Mouse (Mus musculus) mouse embryonic stem cell (cell line): ENCODE measurements at regions not wholly inside any gene's neighbourhood (a gene's known extent, or its start where the extent isn't known, plus 50 kb on each side); places are given as distances from the start of the nearest gene placed in this dataset.

Experiments
- in situ Hi-C, 2 experiments: fragments of 300-500 bp; cut with MboI; formaldehyde crosslinking; loops; 1 replicate in 1 of 2; 3 replicates in 1 of 2; pipeline ENCODE4 v1.14.3; 2019 to 2020; ENCODE audit warnings: low sequenced_read_pairs in 2 of 2, low pct_unique_long_range_greater_than_20kb in 1 of 2, mixed read lengths in 1 of 2; ENCODE audit not compliant: unreplicated experiment in 1 of 2

GRCm38 (mm10) chr5:74943737-74944403 lies 100.7 kb downstream of the Chic2 start:
- in situ Hi-C loops, result loop anchor here (10.0 to 25.0 kb wide), 3 partner anchors 211 to 632 kb away; partner anchors contain the start of gene Pdgfra (in 1 of the 2)

DNA sequence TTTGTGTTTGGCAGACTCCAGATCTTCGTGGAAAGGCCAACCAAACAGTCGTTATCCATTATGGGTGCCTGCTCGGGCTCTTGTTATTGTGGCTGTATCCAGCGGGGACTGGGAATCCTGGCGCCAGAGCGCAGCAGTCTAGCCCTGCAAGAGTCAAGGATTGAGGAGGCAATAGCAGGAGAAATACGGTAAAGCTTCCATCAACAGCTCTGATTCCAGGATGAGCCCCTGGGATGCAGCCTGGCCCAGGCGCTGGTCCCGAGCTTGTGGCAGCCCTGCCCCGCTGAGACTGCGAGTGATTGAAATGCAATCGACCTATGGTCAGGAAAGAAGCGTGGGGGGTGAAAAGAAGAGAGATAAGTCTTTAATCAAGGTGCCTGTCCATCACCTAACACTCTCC lies 103.1 kb downstream of the Chic2 start:
- in situ Hi-C loops, result loop anchor here (10.0 to 25.0 kb wide), 3 partner anchors 213 to 629 kb away; partner anchors contain the start of gene Pdgfra (in 1 of the 2)

- in situ Hi-C loops, result loop anchor here (5.0 to 25.0 kb wide), 3 partner anchors 215 to 625 kb away; partner anchors contain the start of gene Pdgfra (in 1 of the 2)
Measured at GRCm38 (mm10) chr5:74937416-74937940, 107.1 kb downstream of the Chic2 start.

GRCm38 (mm10) chr5:74936087-74936486 lies 108.5 kb downstream of the Chic2 start:
- in situ Hi-C loops, result loop anchor here (5.0 to 25.0 kb wide), 3 partner anchors 216 to 624 kb away; partner anchors contain the start of gene Pdgfra (in 1 of the 2)

GRCm38 (mm10) chr5:74935676-74936075 lies 108.9 kb downstream of the Chic2 start:
- in situ Hi-C loops, result loop anchor here (5.0 to 25.0 kb wide), 3 partner anchors 217 to 623 kb away; partner anchors contain the start of gene Pdgfra (in 1 of the 2)

- in situ Hi-C loops, result loop anchor here (25.0 kb wide), 2 partner anchors 496 to 621 kb away; no protein-coding TSS in a partner anchor
Measured at GRCm38 (mm10) chr5:74933276-74933675, 111.3 kb downstream of the Chic2 start.

DNA sequence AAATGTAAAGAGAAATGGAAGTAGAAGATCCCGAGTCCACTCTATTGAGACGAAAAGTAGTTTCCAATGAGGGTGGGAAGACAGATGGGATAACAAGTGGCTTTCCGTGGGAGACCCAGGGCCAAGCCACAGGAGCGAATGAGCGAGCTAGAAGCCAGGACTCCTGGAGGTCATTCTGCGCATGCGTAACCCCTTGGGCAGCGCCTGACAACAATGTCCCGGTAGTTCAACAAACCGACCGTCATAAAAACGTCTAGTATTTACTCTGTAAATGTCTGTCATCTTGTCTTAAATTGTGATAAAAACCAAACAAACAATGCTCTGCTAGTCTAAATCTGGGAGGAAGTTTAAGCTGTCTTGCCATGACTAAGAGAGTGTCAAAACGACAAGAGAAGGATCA lies 112.4 kb downstream of the Chic2 start:
- in situ Hi-C loops, result loop anchor here (25.0 kb wide), 2 partner anchors 495 to 620 kb away; no protein-coding TSS in a partner anchor

DNA sequence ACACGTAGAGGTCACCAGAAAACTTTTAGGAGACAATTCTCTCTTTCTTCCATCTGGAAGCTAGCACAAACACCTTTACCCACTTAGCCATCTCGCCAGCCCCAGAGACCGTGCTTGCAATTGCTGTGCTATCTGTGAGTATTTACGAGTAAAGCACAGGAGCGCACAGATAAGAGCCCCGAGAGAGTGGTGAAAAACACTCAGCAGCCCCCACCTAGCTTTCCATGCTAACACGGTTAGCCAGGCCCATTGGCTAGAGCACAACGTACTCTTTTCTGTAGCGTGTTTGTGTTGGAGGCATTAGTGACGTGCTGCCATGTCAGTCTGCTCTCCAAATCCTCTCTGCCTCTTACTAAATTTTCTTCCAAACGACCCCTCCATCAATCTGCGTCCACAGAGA lies 112.8 kb downstream of the Chic2 start:
- in situ Hi-C loops, result loop anchor here (25.0 kb wide), 2 partner anchors 494 to 619 kb away; no protein-coding TSS in a partner anchor

DNA sequence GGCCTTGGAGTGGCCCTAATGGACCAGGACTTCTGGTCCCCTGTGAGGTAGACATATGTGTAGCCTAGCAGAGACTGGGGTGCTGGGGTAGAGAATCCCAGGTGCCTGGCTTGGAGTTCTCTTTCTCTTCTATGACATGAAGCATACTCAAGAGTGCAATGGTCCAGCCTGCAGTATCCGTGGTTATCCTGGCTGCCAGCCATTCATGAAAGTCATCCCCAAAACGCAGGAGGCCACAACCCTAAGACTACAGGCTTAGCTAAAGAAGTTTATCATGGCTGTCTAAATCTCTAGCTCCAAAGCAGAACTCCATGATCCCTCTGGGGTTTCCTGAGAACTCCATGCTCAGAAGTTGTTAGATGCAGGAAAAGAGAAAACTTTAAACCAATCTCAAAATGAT lies 117.0 kb downstream of the Chic2 start:
- in situ Hi-C loops, result loop anchor here (25.0 kb wide), 2 partner anchors 490 to 615 kb away; no protein-coding TSS in a partner anchor

DNA sequence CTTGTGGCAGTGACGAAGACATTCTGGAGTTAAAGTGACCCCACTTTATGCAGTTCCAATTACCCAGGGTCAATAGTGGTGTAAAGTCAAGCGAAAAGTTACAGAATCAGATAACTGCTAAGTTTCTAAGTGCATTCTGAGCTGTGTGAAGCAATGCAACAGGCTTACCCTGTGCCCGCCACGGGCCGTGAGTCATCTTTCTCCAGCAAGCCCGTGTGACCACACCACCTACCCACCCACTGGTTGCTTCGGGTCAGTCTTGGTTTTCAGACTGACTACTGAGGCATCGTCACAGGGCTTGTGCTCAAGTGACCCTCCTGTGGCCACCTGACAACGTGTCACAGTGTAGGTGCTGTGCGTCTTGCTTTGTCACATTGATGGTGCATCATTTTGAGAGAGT lies 118.8 kb downstream of the Chic2 start:
- in situ Hi-C loops, result loop anchor here (25.0 kb wide), 2 partner anchors 488 to 613 kb away; no protein-coding TSS in a partner anchor

DNA sequence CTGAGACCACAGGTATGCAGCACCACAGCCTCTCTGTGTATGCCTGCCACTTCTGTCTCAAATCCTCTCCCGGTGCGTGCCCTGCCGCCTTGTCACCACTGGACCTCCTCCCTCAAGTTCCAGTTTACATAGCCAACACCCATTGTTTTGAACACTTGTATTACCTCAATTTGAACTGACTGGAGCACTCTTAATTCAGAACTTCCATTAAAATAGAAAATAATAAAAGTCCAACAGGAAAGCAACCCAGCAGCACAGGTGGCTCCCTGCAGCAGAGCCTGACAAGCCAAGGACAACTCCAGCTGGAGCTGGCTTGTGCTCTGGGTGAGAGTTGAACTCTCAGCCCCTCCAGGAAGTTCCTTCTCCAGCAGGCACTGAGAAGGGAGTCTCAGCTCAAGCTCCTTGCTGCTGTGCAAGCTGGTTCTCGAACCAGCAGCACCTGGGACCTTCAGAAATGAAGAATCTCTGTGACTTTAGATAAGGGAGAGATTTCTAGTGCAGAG lies 120.5 kb downstream of the Chic2 start:
- in situ Hi-C loops, result loop anchor here (25.0 kb wide), 2 partner anchors 287 to 487 kb away; no protein-coding TSS in a partner anchor

DNA sequence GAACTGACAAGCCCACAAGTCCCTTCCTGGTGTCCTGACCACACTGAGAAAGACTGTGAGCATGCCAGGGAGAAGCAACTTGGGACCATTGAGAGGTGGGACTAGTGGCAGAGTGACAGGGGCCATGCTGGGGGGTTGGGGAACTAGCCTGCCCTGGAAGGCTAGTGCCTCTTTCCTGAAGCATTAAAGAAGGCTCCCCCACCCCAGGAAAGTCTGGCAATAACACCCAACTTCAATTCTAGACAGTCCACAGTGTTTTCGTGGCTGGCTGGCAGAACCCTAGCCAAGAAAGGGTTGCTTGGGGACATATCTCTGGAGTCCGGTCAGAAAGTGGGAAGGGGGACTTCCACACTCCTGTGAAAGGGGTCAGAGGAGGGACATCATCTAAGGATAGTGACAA lies 121.2 kb downstream of the Chic2 start:
- in situ Hi-C loops, result loop anchor here (25.0 kb wide), 2 partner anchors 286 to 486 kb away; no protein-coding TSS in a partner anchor

- in situ Hi-C loops, result loop anchor here (25.0 kb wide), 2 partner anchors 286 to 486 kb away; no protein-coding TSS in a partner anchor
Measured at GRCm38 (mm10) chr5:74922881-74923280, 121.7 kb downstream of the Chic2 start.

DNA sequence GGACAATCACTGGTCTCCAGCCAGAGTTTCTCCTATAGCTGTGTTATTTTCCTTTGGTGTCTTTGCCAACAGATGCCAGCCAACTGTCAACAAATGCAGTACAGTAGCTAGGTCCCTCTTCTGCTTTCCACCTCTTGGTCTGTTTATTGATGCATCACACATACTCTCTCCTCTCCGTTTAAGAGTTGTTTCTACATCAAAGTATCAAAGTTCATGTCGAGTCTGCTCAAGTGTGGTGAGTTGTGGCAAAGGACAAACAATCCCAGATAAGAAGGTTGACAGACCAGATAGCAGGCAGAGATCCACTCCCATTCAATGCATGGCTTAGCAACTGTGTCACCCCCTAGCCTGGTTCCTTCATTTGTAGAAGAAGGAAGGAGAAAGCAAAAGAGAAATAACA lies 123.6 kb downstream of the Chic2 start:
- in situ Hi-C loops, result loop anchor here (25.0 kb wide), 2 partner anchors 284 to 484 kb away; no protein-coding TSS in a partner anchor

GRCm38 (mm10) chr5:74920490-74920889 lies 124.1 kb downstream of the Chic2 start:
- in situ Hi-C loops, result loop anchor here (25.0 kb wide), 2 partner anchors 283 to 483 kb away; no protein-coding TSS in a partner anchor

DNA sequence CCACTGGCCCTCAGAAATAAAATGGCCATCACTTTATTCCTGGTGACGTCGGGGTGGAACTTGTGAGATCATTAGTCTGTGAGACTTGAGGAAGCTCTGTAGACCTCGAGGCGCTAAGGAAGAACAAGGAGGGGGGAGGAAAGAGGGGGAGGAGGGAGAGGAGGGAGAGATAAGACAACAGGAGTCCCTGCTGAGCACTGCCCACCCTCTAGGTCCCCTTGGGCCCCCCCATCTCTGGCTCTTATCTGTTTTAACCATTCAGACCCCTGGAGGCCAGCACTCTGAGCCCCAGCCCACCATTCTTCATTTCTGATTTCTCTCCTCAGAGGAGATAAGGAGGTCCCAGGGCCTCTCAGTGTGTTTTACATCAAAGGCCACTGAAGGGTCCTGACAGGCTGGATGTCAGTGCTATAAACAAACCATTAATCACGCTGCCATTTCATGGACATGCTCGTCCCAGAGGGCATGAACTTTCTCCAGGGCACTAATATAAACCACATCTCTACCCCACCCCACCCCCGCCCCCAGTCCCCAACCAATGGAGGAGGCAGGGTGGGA lies 139.0 kb downstream of the Chic2 start:
- in situ Hi-C loops, result loop anchor here (25.0 kb wide), 2 partner anchors 268 to 468 kb away; no protein-coding TSS in a partner anchor

DNA sequence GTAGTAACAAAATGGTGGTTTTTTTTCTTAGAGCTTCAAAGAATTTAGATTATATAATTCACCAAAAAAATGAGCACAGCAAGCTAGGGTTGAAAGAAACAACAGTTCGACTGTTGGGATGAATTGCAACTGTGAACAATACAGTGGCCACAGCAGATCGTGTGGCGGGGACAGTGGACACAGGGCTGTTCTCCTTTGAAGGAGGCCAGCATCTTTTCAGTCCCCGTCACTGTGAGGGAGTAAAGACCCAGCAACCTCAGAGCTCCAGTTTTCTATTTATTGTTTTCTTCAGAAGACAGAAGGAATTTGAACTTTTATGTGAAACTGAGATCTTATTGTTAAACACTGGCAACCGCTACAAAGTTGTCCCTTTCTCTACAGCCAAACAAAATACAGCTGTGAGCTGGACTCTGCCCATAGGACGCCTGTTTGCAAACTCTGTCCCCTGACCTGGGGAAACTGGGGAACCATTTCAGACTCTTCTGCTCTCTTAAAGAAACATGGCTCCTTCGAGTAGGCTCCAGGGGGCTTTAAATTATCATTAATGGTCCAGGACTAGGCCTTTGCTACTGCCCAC lies 139.6 kb downstream of the Chic2 start:
- in situ Hi-C loops, result loop anchor here (25.0 kb wide), 2 partner anchors 268 to 468 kb away; no protein-coding TSS in a partner anchor

DNA sequence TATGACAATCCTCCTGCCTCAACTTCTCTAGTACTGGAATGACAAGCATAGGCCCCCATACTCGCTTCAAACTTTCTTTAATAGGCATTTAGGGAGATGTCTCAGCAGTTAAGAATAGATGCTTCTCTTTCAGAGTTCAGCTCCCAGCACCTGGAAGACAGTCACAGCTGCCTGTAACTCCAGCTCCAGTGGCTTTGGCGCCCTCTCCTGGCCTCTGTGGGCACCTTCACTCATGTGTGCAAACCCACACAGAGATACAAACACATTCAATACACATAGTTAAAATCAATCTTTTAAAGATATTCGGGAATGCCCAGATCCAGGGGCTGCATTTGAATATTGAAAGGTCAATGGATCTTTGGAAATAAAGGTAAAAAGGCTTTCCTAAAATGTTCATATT lies 140.2 kb downstream of the Chic2 start:
- in situ Hi-C loops, result loop anchor here (25.0 kb wide), 2 partner anchors 267 to 467 kb away; no protein-coding TSS in a partner anchor
